24 mouse cellular contexts compared by ENCODE assay signal in the genomic region with DNA sequence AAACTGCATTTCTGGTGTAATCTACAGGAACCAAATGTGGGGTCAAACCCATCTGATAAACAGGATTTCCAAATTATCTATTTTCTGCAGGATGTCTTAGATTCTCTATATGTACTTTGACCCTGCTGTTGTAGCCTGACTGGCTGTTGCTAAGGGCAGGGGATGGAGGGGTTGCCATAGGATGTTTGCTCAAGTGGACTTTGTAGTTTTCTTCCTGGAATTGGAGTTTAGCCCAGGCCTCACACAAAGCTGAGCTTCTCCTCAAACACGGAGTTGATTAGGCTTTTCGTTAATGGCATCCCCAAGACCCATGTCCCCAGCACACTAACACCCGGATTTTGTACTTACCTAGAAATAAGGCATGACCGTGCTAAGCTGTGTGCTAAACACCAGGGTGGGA.
DNase-seq lines count a peak whose midpoint lies in the region; ATAC-seq and TF ChIP-seq lines count a peak whose summit lies in the region.
"Had no signal": no experiment of that assay in that cellular context is flagged by ENCODE, and none has a peak within 500 bp of the region (broad histone marks: within the 10 kb centered on the region; RNA-seq: fewer than 3 reads in every experiment).

No protein-coding gene starts in this region.

- H3K4me3 ChIP-seq in liver, embryonic 12.5 days, result no peak overlapping the region
- H3K4me3 ChIP-seq in liver, embryonic 16.5 days (ENCODE audit: low read depth, low read length), result no peak overlapping the region
- H3K4me3 ChIP-seq in forebrain, embryonic 12.5 days (replicated peaks), result no peak overlapping the region
- H3K4me3 ChIP-seq: forebrain, embryonic 10.5 days; heart, embryonic 12.5 days; heart, embryonic 15.5 days; hindbrain, embryonic 10.5 days; hindbrain, embryonic 13.5 days had no signal

- 59% methylated on average over 4 of the region's 4 CpGs for WGBS in liver, embryonic 12.5 days (ENCODE audit: insufficient replicate concordance)
- 59% methylated on average over 4 of the region's 4 CpGs for WGBS in liver, embryonic 16.5 days (ENCODE audit: insufficient replicate concordance)
- WGBS in forebrain, embryonic 12.5 days, result 91% methylated on average over 4 of the region's 4 CpGs

- no peak overlapping the region for H3K9ac ChIP-seq in liver, embryonic 12.5 days
- no peak overlapping the region for H3K9ac ChIP-seq in liver, embryonic 16.5 days (ENCODE audit: low read depth, low read length)
- no peak overlapping the region for H3K9ac ChIP-seq in forebrain, embryonic 12.5 days
- H3K9ac ChIP-seq: forebrain, postnatal 0 days; heart, embryonic 12.5 days; heart, embryonic 15.5 days; hindbrain, embryonic 13.5 days had no signal

- H3K36me3 ChIP-seq in liver, embryonic 12.5 days, result no peaks in the 10 kb centered on the region
- H3K36me3 ChIP-seq in liver, embryonic 16.5 days (ENCODE audit: control insufficient read depth, insufficient read depth), result no peaks in the 10 kb centered on the region
- no peaks in the 10 kb centered on the region for H3K36me3 ChIP-seq in forebrain, embryonic 12.5 days (replicated peaks)
- H3K36me3 ChIP-seq: forebrain, embryonic 10.5 days; heart, embryonic 12.5 days; heart, embryonic 15.5 days; hindbrain, embryonic 10.5 days; hindbrain, embryonic 13.5 days had no signal

- no peaks in the 10 kb centered on the region for H3K27me3 ChIP-seq in liver, embryonic 12.5 days (replicated peaks)
- H3K27me3 ChIP-seq in liver, embryonic 16.5 days (ENCODE audit: control insufficient read depth, insufficient read depth, low read depth, low read length), result no peaks in the 10 kb centered on the region
- no peaks in the 10 kb centered on the region for H3K27me3 ChIP-seq in forebrain, embryonic 12.5 days
- H3K27me3 ChIP-seq: heart, embryonic 12.5 days; heart, embryonic 15.5 days; hindbrain, embryonic 13.5 days had no signal

- no peak for TF ChIP-seq CTCF in brain, embryonic 14.5 days (IDR thresholded peaks at IDR 0.05; ENCODE audit: borderline replicate concordance, extremely low read depth, insufficient read depth, insufficient read length)

- TF ChIP-seq POLR2A in brain, embryonic 14.5 days (IDR thresholded peaks at IDR 0.05; ENCODE audit: borderline replicate concordance, extremely low read depth, insufficient read depth, insufficient read length, poor library complexity, severe bottlenecking), result no peak

- ATAC-seq in liver, embryonic 12.5 days, result peak; percentile 32; the same call in 1 of the 2 replicates
- peak; percentile 68 for ATAC-seq in liver, embryonic 16.5 days (ENCODE audit: low read depth)
- ATAC-seq in forebrain, embryonic 12.5 days (ENCODE audit: low FRiP score), result no peak
- ATAC-seq: CD4-positive, CD25-positive, alpha-beta regulatory T cell, adult 4 months; forebrain, embryonic 14.5 days; forebrain, postnatal 0 days; hindbrain, postnatal 0 days had no signal

- no peaks in the 10 kb centered on the region for H3K9me3 ChIP-seq in liver, embryonic 12.5 days (replicated peaks)
- no peaks in the 10 kb centered on the region for H3K9me3 ChIP-seq in liver, embryonic 16.5 days (replicated peaks; ENCODE audit: control insufficient read depth, low read length)
- H3K9me3 ChIP-seq in forebrain, embryonic 12.5 days, result no peaks in the 10 kb centered on the region
- H3K9me3 ChIP-seq: forebrain, embryonic 10.5 days; heart, embryonic 12.5 days; heart, embryonic 15.5 days; hindbrain, embryonic 10.5 days; hindbrain, embryonic 13.5 days had no signal

- DNase-seq in brain, embryonic 14.5 days (ENCODE audit: low read depth), result peak; percentile 12
- no peak for DNase-seq in layer of hippocampus, postnatal 36 days
- DNase-seq in layer of hippocampus, adult 18-20 months (ENCODE audit: low spot score in 2 of 2), result no peak
- DNase-seq: adrenal gland, adult 8-10 months; adrenal gland, postnatal 25 days; cerebellum, adult 18-20 months; cerebellum, adult 9-10 months; cerebellum, postnatal 14 days; forebrain, postnatal 0 days; gastrocnemius, postnatal 25 days; heart, adult 18-20 months; heart, postnatal 10 days; heart, postnatal 36 days had no signal

- H3K27ac ChIP-seq in liver, embryonic 12.5 days, result no peak overlapping the region
- H3K27ac ChIP-seq in liver, embryonic 16.5 days (ENCODE audit: low read length), result no peak overlapping the region
- no peak overlapping the region for H3K27ac ChIP-seq in forebrain, embryonic 12.5 days
- H3K27ac ChIP-seq: forebrain, embryonic 10.5 days; heart, embryonic 15.5 days; hindbrain, embryonic 10.5 days; hindbrain, embryonic 13.5 days; hindbrain, postnatal 0 days had no signal

- H3K4me1 ChIP-seq in liver, embryonic 12.5 days, result no peaks in the 10 kb centered on the region
- no peaks in the 10 kb centered on the region for H3K4me1 ChIP-seq in liver, embryonic 16.5 days (ENCODE audit: control insufficient read depth, low read depth, low read length)
- no peaks in the 10 kb centered on the region for H3K4me1 ChIP-seq in forebrain, embryonic 12.5 days
- H3K4me1 ChIP-seq: forebrain, embryonic 10.5 days; heart, embryonic 12.5 days; heart, embryonic 15.5 days; hindbrain, embryonic 10.5 days; hindbrain, embryonic 13.5 days had no signal

- no peak overlapping the region for H3K4me2 ChIP-seq in liver, embryonic 12.5 days
- no peak overlapping the region for H3K4me2 ChIP-seq in liver, embryonic 16.5 days (ENCODE audit: low read depth, low read length)
- no peak overlapping the region for H3K4me2 ChIP-seq in forebrain, embryonic 12.5 days
- H3K4me2 ChIP-seq: heart, embryonic 12.5 days; heart, embryonic 15.5 days; hindbrain, embryonic 13.5 days had no signal
